Mouse (Mus musculus): Measurements from ENCODE around the gene Wdr81. TPM values are rescaled to one million over a fixed set of nuclear protein-coding genes. Genes with fewer than 3 reads are reported as not detected.

Gene Wdr81
- polyA plus RNA-seq, 1 experiment from 2014 or later, result 9.5 TPM

- no peaks in the 10 kb centered on the region for H3K9me3 ChIP-seq (ENCODE audit: low read length)
- TF ChIP-seq CTCF (IDR thresholded peaks at IDR 0.05; ENCODE audit: low read depth), result no peak
- DNase-seq, result no peak
- H3K4me3 ChIP-seq (ENCODE audit: low read depth, low read length), result no peak overlapping the region
- no peak overlapping the region for H3K4me2 ChIP-seq (ENCODE audit: low read depth, low read length)
- peaks cover 12% of the 10 kb centered on the region; the same call in 1 of the 2 replicates for H3K36me3 ChIP-seq (replicated peaks; ENCODE audit: insufficient read depth, low read length)
- H3K27me3 ChIP-seq (ENCODE audit: insufficient read depth, low read length), result no peaks in the 10 kb centered on the region
- H3K4me1 ChIP-seq (ENCODE audit: insufficient read depth), result peaks cover 10% of the 10 kb centered on the region
- 31% methylated on average over 7 of the region's 7 CpGs for WGBS (ENCODE audit: insufficient replicate concordance)
- peak; percentile 48; the same call in 1 of the 2 replicates for ATAC-seq
- peak overlapping the region; percentile 44; the same call in 1 of the 2 replicates for H3K27ac ChIP-seq (ENCODE audit: low read depth)
- no peak overlapping the region for H3K9ac ChIP-seq (replicated peaks)
These were observed 39.4 kb downstream of the Wdr81 start for GRCm38 (mm10) chr11:75415096-75415495.

DNA sequence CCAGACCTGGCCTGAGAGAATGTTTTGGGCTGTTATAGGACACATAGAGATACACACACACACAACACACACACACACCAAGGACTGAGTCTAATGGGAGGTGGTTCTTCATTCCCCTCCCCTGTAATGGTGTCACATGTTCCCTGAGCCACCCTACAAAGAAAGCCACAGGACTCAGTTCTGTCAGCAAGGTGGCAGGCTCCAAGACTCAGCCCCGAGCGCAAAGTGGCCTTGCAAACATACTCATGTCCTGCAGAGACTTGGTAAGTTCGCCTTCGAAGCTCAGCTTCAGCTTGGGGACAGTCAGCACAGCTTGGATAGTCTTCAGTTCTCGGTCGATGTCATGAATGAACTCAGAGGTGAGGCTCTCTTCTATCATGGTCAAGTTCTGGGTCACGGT, 43.9 kb downstream of the Wdr81 start:
- Histone ChIP-seq H3K4me2 (ENCODE audit: low read depth, low read length) (no peak overlapping the region), H3K36me3 (replicated peaks; ENCODE audit: insufficient read depth, low read length) (peaks cover 18% of the 10 kb centered on the region), H3K4me3 (ENCODE audit: low read depth, low read length) (no peak overlapping the region), H3K27me3 (ENCODE audit: insufficient read depth, low read length) (no peaks in the 10 kb centered on the region), H3K9ac (replicated peaks) (no peak overlapping the region), H3K27ac (ENCODE audit: low read depth) (peak overlapping the region; percentile 34; the same call in 1 of the 2 replicates), H3K4me1 (ENCODE audit: insufficient read depth) (peaks cover 13% of the 10 kb centered on the region), H3K9me3 (ENCODE audit: low read length) (no peaks in the 10 kb centered on the region)
- DNase-seq (no peak), ATAC-seq (no peak)
- 80% methylated on average over 7 of the region's 7 CpGs for WGBS (ENCODE audit: insufficient replicate concordance)
- TF ChIP-seq EP300 (IDR thresholded peaks at IDR 0.05; ENCODE audit: low read depth), result no peak
- TF ChIP-seq CTCF (IDR thresholded peaks at IDR 0.05; ENCODE audit: low read depth), result no peak

GRCm38 (mm10) chr11:75409679-75410575, 44.6 kb downstream of the Wdr81 start:
- Histone ChIP-seq H3K4me3 (ENCODE audit: low read depth, low read length) (no peak overlapping the region), H3K4me1 (ENCODE audit: insufficient read depth) (peaks cover 6% of the 10 kb centered on the region), H3K36me3 (replicated peaks; ENCODE audit: insufficient read depth, low read length) (peaks cover 17% of the 10 kb centered on the region), H3K4me2 (ENCODE audit: low read depth, low read length) (peak overlapping the region; percentile 26; the same call in 1 of the 2 replicates), H3K27ac (ENCODE audit: low read depth) (peak overlapping the region; percentile 34; the same call in 1 of the 2 replicates), H3K9me3 (ENCODE audit: low read length) (no peaks in the 10 kb centered on the region), H3K27me3 (ENCODE audit: insufficient read depth, low read length) (no peaks in the 10 kb centered on the region), H3K9ac (replicated peaks) (no peak overlapping the region)
- no peak for DNase-seq
- ATAC-seq, result no peak
- TF ChIP-seq CTCF (IDR thresholded peaks at IDR 0.05; ENCODE audit: low read depth) (no peak), EP300 (IDR thresholded peaks at IDR 0.05; ENCODE audit: low read depth) (no peak)
- 50% methylated on average over 17 of the region's 17 CpGs for WGBS (ENCODE audit: insufficient replicate concordance)

DNA sequence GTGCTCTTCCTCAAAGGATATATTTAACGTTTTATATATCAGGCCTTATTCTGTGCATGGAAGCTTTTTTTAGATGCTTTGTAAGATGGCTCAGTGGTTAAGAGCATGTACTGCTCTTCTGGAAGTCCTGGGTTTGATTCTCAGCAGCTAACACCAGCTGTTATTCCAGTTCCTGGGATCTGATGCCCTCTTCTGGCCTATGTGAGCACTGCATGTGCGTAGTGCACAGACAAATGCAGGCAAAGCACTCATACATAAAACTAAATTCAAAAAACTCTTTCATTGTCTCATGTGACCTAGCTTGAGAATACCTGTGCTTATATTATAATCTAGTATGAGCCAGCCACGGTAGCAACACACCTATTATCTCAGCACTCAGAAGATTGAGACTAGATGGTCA, 47.7 kb downstream of the Wdr81 start:
- H3K4me3 ChIP-seq (ENCODE audit: low read depth, low read length), result no peak overlapping the region
- H3K27ac ChIP-seq (ENCODE audit: low read depth), result no peak overlapping the region
- 44% methylated on average over 3 of the region's 3 CpGs for WGBS (ENCODE audit: insufficient replicate concordance)
- peaks cover 13% of the 10 kb centered on the region; the same call in 1 of the 2 replicates for H3K36me3 ChIP-seq (replicated peaks; ENCODE audit: insufficient read depth, low read length)
- ATAC-seq (no peak), DNase-seq (peak; percentile 71)
- peaks cover 14% of the 10 kb centered on the region for H3K4me1 ChIP-seq (ENCODE audit: insufficient read depth)
- no peaks in the 10 kb centered on the region for H3K27me3 ChIP-seq (ENCODE audit: insufficient read depth, low read length)
- TF ChIP-seq EP300 (IDR thresholded peaks at IDR 0.05; ENCODE audit: low read depth) (no peak), CTCF (IDR thresholded peaks at IDR 0.05; ENCODE audit: low read depth) (peak; percentile 81)
- H3K4me2 ChIP-seq (ENCODE audit: low read depth, low read length), result no peak overlapping the region
- no peaks in the 10 kb centered on the region for H3K9me3 ChIP-seq (ENCODE audit: low read length)
- H3K9ac ChIP-seq (replicated peaks), result no peak overlapping the region

- no peak for ATAC-seq
These were observed 48.4 kb downstream of the Wdr81 start for GRCm38 (mm10) chr11:75406104-75406503.

DNA sequence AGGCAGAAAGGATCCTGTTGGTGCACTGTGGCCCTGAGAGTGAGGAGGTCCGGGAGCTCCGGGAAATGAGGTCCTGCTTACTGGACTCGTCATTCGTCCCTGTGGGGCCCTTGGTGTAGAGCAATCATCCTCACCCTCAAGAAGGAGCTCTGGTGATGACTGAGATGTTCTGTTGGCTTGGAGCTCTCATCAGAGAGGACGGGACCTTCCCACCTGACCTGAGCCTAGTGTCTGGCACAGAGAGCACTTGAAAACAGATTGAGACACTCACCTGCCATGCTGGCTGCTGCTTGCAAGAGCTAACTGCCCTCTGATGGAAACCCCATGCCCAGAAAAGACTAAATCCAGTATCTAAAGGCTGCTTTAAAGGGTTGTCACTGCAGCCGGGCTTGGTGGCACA, 49.7 kb downstream of the Wdr81 start:
- H3K4me1 ChIP-seq (ENCODE audit: insufficient read depth), result peaks cover 14% of the 10 kb centered on the region
- 81% methylated on average over 6 of the region's 6 CpGs for WGBS (ENCODE audit: insufficient replicate concordance)
- no peak for DNase-seq
- H3K36me3 ChIP-seq (replicated peaks; ENCODE audit: insufficient read depth, low read length), result peaks cover 3% of the 10 kb centered on the region
- H3K9me3 ChIP-seq (ENCODE audit: low read length), result no peaks in the 10 kb centered on the region
- no peak for TF ChIP-seq EP300 (IDR thresholded peaks at IDR 0.05; ENCODE audit: low read depth)
- no peak for TF ChIP-seq CTCF (IDR thresholded peaks at IDR 0.05; ENCODE audit: low read depth)
- H3K27ac ChIP-seq (ENCODE audit: low read depth), result no peak overlapping the region
- H3K9ac ChIP-seq (replicated peaks), result no peak overlapping the region
- H3K4me2 ChIP-seq (ENCODE audit: low read depth, low read length), result no peak overlapping the region
- no peak for ATAC-seq
- H3K4me3 ChIP-seq (ENCODE audit: low read depth, low read length), result no peak overlapping the region
- H3K27me3 ChIP-seq (ENCODE audit: insufficient read depth, low read length), result no peaks in the 10 kb centered on the region

More at GRCm38 (mm10) chr11:75406104-75406503, 48.4 kb downstream of the Wdr81 start:
- H3K36me3 ChIP-seq (replicated peaks; ENCODE audit: insufficient read depth, low read length), result peaks cover 10% of the 10 kb centered on the region; the same call in 1 of the 2 replicates
- no peak for DNase-seq
- H3K9ac ChIP-seq (replicated peaks), result no peak overlapping the region
- no peaks in the 10 kb centered on the region for H3K27me3 ChIP-seq (ENCODE audit: insufficient read depth, low read length)
- H3K27ac ChIP-seq (ENCODE audit: low read depth), result no peak overlapping the region
- TF ChIP-seq EP300 (IDR thresholded peaks at IDR 0.05; ENCODE audit: low read depth) (no peak), CTCF (IDR thresholded peaks at IDR 0.05; ENCODE audit: low read depth) (peak; percentile 28)
- no peak overlapping the region for H3K4me2 ChIP-seq (ENCODE audit: low read depth, low read length)
- peaks cover 14% of the 10 kb centered on the region for H3K4me1 ChIP-seq (ENCODE audit: insufficient read depth)
- no peaks in the 10 kb centered on the region for H3K9me3 ChIP-seq (ENCODE audit: low read length)
- 65% methylated on average over 4 of the region's 4 CpGs for WGBS (ENCODE audit: insufficient replicate concordance)
- H3K4me3 ChIP-seq (ENCODE audit: low read depth, low read length), result no peak overlapping the region
